Mouse (Mus musculus): ENCODE data around the gene Paxbp1.

DNA sequence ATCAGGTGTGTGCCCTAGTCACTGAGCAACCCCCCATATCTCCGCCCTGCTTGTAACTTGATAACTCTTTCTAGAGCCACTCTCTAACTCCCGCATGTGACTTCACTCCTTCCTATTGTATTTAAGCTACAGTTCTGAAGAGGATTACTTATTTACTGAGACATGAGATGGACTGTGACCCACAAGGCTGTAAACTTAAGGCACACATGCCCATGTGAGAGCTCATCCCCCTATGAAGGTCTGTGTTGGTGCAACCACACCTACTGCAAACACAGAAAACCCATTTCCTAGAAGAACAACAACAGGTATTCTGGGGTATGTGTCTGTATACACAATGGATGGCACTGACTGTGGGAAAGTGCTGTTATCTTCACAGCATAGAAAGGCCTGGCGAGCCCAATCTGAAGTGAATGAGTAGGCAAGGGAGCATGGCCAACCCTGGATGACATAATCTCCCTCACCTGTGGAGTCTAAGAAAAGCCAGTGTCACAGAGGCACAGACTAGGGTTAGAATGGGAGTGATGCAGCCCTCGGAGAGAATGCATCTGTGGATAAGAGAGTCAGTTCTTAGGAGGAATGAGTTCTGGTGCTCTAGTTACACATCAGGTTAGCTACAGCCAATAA is 39.3 kb downstream of the Paxbp1 start:
- TF ChIP-seq POLR2A (IDR thresholded peaks at IDR 0.05; ENCODE audit: borderline replicate concordance, control insufficient read depth, low read depth, low read length), result no peak
- TF ChIP-seq CTCF (IDR thresholded peaks at IDR 0.05; ENCODE audit: control insufficient read depth, insufficient read depth, low read length), result no peak
